Mouse (Mus musculus): ENCODE measurements around the gene Ncs1.

DNA sequence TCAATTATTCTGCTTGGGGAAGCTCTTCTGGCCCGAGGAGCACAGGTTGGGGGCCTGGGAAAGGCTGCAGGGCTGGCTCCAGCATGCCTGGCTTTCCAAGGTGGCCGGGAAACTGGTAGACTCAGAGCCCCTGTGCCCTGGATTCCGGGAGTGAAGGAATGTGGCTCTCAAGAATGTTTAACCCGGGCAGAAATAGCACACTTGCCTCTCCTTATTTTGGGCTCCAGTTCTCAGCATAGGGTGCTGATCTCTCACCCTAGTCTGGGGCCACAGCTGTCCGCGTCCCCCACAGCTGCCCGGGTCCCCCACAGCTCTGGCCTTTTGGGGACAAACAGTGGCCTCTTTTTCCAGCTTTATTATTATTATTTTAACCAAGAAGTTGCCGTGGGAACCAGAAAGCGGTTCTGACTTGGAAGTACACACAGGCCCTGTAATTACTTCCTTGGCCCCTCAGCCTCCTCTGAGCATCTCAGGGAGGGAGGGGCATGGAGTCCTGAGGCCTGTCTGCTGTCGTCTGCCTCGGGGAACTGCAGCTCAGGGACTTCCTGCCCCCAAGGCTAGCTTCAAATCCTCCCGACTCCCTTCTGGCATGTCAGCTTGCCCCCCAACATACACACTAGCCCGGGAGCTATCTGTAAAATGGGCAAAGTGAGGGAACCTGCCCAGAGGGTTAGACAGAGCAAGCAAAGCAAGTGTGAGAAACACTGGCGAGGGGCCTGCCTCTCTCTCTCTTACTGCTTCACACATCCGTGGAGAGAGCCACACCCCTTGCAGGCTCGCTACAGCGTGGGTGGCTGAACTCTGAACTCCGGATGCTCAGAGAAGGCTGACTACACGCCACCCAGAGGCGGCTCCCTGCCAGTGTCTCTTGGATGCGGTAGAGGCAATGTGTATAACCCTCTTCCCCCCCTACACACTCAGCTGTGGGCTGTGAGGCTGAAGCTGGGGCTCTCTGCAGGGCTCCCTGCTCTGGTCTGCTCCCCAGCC, 10.6 kb downstream of the Ncs1 start:
- no peak for TF ChIP-seq GATA1 (IDR thresholded peaks at IDR 0.05; ENCODE audit: borderline replicate concordance, low read length)
- no peak for TF ChIP-seq FLI1 (IDR thresholded peaks at IDR 0.05; ENCODE audit: low read length)
